Mouse (Mus musculus) forebrain, embryonic 11.5 days (tissue): Measurements from ENCODE around the gene Tbx3. TPM values are rescaled to one million over a fixed set of nuclear protein-coding genes. Genes with fewer than 3 reads are reported as not detected.

Experiments used
- ATAC-seq: fragments of 200-750 bp; cut with Nextera tagmentation; replicated peaks from 2 replicates; pipeline ENCODE4 v1.8.0; 2017; ENCODE audit warnings: moderate TSS enrichment; ENCODE audit not compliant: low FRiP score
- DNase-seq: peaks from one replicate; pipeline ENCODE4 v3.0.0-alpha.2; 2017; ENCODE audit warnings: low spot score
- H3K27ac ChIP-seq: fragments of 300-500 bp; sonication (generic); 2 replicates; pipeline ENCODE4 v1.5.1; 2014; ENCODE audit warnings: low read depth, low read length
- H3K27me3 ChIP-seq: fragments of 300-500 bp; sonication (generic); 2 replicates; pipeline ENCODE4 v1.6.1; 2014; ENCODE audit warnings: mild to moderate bottlenecking, low read length, mixed read lengths; ENCODE audit not compliant: control insufficient read depth, insufficient read depth
- H3K36me3 ChIP-seq: fragments of 300-500 bp; sonication (generic); 2 replicates; pipeline ENCODE4 v1.6.1; 2014; ENCODE audit warnings: mild to moderate bottlenecking, low read length, moderate library complexity, mixed read lengths; ENCODE audit not compliant: control insufficient read depth, insufficient read depth
- H3K4me1 ChIP-seq: fragments of 300-500 bp; sonication (generic); replicated peaks from 2 replicates; pipeline ENCODE4 v1.6.1; 2014; ENCODE audit warnings: low read length, mixed read lengths; ENCODE audit not compliant: control insufficient read depth, insufficient read depth
- H3K4me2 ChIP-seq: fragments of 300-500 bp; sonication (generic); 2 replicates; pipeline ENCODE4 v1.6.1; 2014; ENCODE audit warnings: low read depth, mild to moderate bottlenecking, low read length, moderate library complexity, mixed read lengths; ENCODE audit not compliant: severe bottlenecking
- H3K4me3 ChIP-seq: fragments of 300-500 bp; sonication (generic); 2 replicates; pipeline ENCODE4 v1.5.1; 2014; ENCODE audit warnings: low read depth, low read length
- H3K9ac ChIP-seq: fragments of 300-500 bp; sonication (generic); 2 replicates; pipeline ENCODE4 v1.6.1; 2014; ENCODE audit warnings: low read length
- H3K9me3 ChIP-seq: fragments of 300-500 bp; sonication (generic); 2 replicates; pipeline ENCODE4 v1.6.1; 2016; ENCODE audit warnings: low read length, mixed read lengths; ENCODE audit not compliant: control insufficient read depth
- WGBS: fragments of 180-500 bp; shearing (Covaris S2); extraction: QIAGEN DNeasy Blood & Tissue Kit; methylation state at CpG from one replicate; pipeline ENCODE4 v1.1.7; 2014; 5-methylcytosine and 5-hydroxymethylcytosine counted together
- polyA plus RNA-seq: library from polyadenylated mRNA; unstranded; fragments of >200 nt; fragmentation: Nextera tagmentation; extraction: Ambion mirVana; gene quantifications from 2 replicates; pipeline ENCODE4 v1.2.1, GENCODE M21; 2014

Tbx3 gene
- polyA plus RNA-seq, result 0.88 and 2.0 TPM in 2 replicates

DNA sequence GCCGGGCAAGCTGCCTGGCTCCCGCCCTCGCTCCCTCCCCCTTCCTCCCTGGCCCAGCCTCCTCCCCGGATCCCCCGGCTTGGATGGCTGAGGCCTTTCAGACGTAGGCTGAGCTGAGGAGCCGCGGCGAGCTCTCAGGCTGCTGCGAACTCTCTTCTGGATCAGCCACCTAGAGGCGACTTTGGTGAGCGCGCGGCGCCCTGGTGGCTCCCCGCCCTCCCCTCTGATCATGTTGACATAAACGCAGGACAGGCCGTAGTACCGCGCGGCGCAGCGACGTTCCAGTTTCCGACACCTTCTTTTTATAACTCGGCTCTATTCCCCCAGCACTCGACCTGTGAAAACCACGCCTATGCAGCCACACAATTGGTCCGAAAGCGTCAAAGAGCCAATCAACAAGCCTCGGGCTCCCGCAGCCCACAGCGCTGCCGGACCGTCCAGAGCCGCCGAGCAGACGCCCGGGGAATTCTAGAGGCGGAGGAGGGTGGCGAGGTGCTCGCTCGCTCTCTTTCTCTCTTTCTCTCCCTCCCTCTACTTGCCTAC lies at the start of gene Tbx3:
Tbx3 (plus strand) TSS at position 104 of the 543 bp plus-strand sequence.
- 1% methylated on average over 43 of the region's 43 CpGs for WGBS
- ATAC-seq (peak; percentile 96), DNase-seq (peak; percentile 94)
- H3K27me3 ChIP-seq, result peaks cover 87% of the 10 kb centered on the region
- H3K4me3 ChIP-seq, result peak within 1 kb of the TSS; percentile 24
- peak within 1 kb of the TSS; percentile 37 for H3K9ac ChIP-seq
- H3K27ac ChIP-seq, result no peak within 1 kb of the TSS
- H3K4me1 ChIP-seq, result peaks cover 13% of the 10 kb centered on the region
- H3K9me3 ChIP-seq, result no peaks in the 10 kb centered on the region
- no peaks in the 10 kb centered on the region for H3K36me3 ChIP-seq
- H3K4me2 ChIP-seq, result peak within 1 kb of the TSS; percentile 61

DNA sequence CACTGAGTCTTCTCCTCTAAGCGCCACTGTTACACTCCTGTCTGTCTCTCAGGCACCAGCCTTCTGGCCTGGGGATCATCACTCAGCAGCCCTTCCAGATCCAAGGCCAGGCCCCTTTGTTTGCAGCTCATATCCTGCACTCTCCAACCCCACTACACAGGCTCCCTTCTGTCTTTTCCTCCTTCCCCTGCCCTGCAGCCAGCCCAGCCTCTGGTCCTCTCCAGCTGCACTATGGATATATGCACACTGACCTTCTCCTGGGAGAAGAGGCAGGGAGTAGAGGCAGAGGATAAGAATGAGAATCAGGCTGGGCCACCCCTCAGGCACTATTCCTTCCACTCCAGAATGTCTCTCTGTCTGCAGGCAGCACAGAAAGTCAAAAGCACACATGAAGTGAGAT lies 48.4 kb upstream of the Tbx3 start:
- DNase-seq (no peak), ATAC-seq (no peak)
- H3K27ac ChIP-seq, result no peak overlapping the region
- 78% methylated on average over 1 of the region's 1 CpGs for WGBS
- H3K9ac ChIP-seq, result no peak overlapping the region
- H3K27me3 ChIP-seq, result peaks cover 25% of the 10 kb centered on the region
- H3K4me2 ChIP-seq, result no peak overlapping the region
- no peaks in the 10 kb centered on the region for H3K36me3 ChIP-seq
- no peak overlapping the region for H3K4me3 ChIP-seq
- peaks cover 4% of the 10 kb centered on the region for H3K4me1 ChIP-seq
- no peaks in the 10 kb centered on the region for H3K9me3 ChIP-seq

DNA sequence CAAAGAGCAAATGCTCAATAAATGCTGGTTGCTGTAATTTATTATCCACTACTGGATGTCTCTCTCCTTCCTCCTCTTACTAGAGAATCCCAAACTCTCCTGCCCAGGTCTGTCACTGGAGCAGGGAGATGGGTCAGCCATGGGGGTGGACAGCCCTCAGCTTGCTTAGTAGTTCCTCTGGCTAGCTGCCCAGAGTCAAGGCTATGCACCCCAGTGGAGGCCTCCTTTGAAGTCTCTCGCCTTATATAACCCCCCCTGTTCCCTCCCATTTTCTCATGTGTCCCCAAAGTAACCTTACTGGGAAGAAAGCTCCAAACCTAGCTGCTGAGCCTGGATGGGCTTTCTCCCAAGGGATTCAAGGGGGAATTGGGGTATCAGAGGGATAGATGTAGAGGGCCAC lies 45.9 kb upstream of the Tbx3 start:
- peaks cover 6% of the 10 kb centered on the region for H3K4me1 ChIP-seq
- H3K9ac ChIP-seq, result no peak overlapping the region
- no peak overlapping the region for H3K27ac ChIP-seq
- ATAC-seq, result no peak
- 50% methylated on average over 1 of the region's 1 CpGs for WGBS
- no peak for DNase-seq
- H3K4me3 ChIP-seq, result no peak overlapping the region
- peaks cover 41% of the 10 kb centered on the region for H3K27me3 ChIP-seq
- H3K9me3 ChIP-seq, result no peaks in the 10 kb centered on the region
- no peaks in the 10 kb centered on the region for H3K36me3 ChIP-seq
- no peak overlapping the region for H3K4me2 ChIP-seq

GRCm38 (mm10) chr5:119625603-119626002 lies 44.9 kb upstream of the Tbx3 start:
- Histone ChIP-seq H3K9ac (no peak overlapping the region), H3K27ac (no peak overlapping the region), H3K4me3 (no peak overlapping the region), H3K4me2 (no peak overlapping the region), H3K27me3 (peaks cover 41% of the 10 kb centered on the region), H3K4me1 (peaks cover 6% of the 10 kb centered on the region), H3K36me3 (no peaks in the 10 kb centered on the region), H3K9me3 (no peaks in the 10 kb centered on the region)
- WGBS, result 3% methylated on average over 13 of the region's 13 CpGs
- no peak for DNase-seq
- no peak for ATAC-seq

GRCm38 (mm10) chr5:119626154-119626553 lies 44.3 kb upstream of the Tbx3 start:
- Histone ChIP-seq H3K4me1 (peaks cover 6% of the 10 kb centered on the region), H3K27me3 (peaks cover 41% of the 10 kb centered on the region), H3K36me3 (no peaks in the 10 kb centered on the region), H3K27ac (no peak overlapping the region), H3K9me3 (no peaks in the 10 kb centered on the region), H3K9ac (no peak overlapping the region), H3K4me2 (peak overlapping the region; percentile 42; the same call in 1 of the 2 replicates), H3K4me3 (no peak overlapping the region)
- 3% methylated on average over 9 of the region's 9 CpGs for WGBS
- no peak for ATAC-seq
- DNase-seq, result no peak

GRCm38 (mm10) chr5:119626662-119627061 lies 43.8 kb upstream of the Tbx3 start:
- DNase-seq, result peak; percentile 62
- WGBS, result 0% methylated on average over 22 of the region's 22 CpGs
- H3K9me3 ChIP-seq, result no peaks in the 10 kb centered on the region
- no peak for ATAC-seq
- H3K27ac ChIP-seq, result no peak overlapping the region
- peaks cover 6% of the 10 kb centered on the region for H3K4me1 ChIP-seq
- H3K4me2 ChIP-seq, result peak overlapping the region; percentile 42
- 0 out of 2 replicates have a peak overlapping the region, but pooled peaks have one; percentile 27 for H3K9ac ChIP-seq
- peak overlapping the region; percentile 14; the same call in 1 of the 2 replicates for H3K4me3 ChIP-seq
- H3K36me3 ChIP-seq, result no peaks in the 10 kb centered on the region
- H3K27me3 ChIP-seq, result peaks cover 41% of the 10 kb centered on the region

DNA sequence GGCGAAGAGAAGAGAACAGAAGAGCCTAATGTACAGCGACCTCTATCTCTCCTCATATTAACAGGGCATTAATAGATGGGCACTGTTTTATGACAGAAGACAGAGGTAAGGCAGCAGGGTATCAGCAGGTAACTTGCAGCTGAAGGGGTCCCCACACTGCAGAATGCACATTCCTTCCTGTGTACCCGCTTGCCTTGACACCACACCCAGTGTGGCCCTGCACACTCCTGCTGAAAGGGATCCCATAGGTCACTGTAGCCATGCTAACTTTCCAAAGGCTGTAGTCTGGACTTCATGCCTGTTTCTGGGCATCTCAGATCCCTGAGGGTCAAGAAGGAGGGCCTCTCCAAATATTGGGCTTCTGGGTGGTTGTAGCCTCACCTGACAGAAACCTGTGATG lies 42.4 kb upstream of the Tbx3 start:
- Histone ChIP-seq H3K4me1 (peaks cover 6% of the 10 kb centered on the region), H3K9ac (no peak overlapping the region), H3K36me3 (no peaks in the 10 kb centered on the region), H3K27ac (no peak overlapping the region), H3K27me3 (peaks cover 41% of the 10 kb centered on the region), H3K4me2 (no peak overlapping the region), H3K9me3 (no peaks in the 10 kb centered on the region), H3K4me3 (no peak overlapping the region)
- 72% methylated on average over 3 of the region's 3 CpGs for WGBS
- ATAC-seq, result no peak
- DNase-seq, result no peak

- H3K4me1 ChIP-seq, result peaks cover 6% of the 10 kb centered on the region
- H3K4me2 ChIP-seq, result no peak overlapping the region
- 26% methylated on average over 11 of the region's 12 CpGs for WGBS
- no peaks in the 10 kb centered on the region for H3K36me3 ChIP-seq
- no peak overlapping the region for H3K4me3 ChIP-seq
- no peaks in the 10 kb centered on the region for H3K9me3 ChIP-seq
- H3K27me3 ChIP-seq, result peaks cover 41% of the 10 kb centered on the region
- DNase-seq (no peak), ATAC-seq (no peak)
- no peak overlapping the region for H3K27ac ChIP-seq
- no peak overlapping the region for H3K9ac ChIP-seq
Measured at GRCm38 (mm10) chr5:119628746-119629327, 41.6 kb upstream of the Tbx3 start.

DNA sequence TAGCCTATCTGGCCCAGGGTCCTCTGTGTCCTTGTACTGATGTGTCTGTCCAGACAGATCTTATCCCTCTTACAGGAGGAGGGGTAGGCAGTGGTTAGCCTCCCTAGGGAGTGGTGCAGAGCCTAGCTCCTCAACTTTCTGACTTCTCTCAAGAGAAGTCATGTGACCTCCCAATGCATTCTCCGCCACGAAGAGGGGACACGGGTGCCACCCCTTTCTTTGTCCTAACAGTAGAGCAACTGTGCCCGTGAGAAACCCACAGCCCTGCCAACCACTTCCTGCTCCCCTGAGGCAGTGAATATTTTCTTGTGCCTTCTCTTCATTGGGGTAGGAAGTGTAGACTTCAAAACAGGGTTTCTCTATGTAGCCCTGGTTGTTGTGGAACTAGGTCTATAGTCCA lies 36.9 kb upstream of the Tbx3 start:
- Histone ChIP-seq H3K27me3 (peaks cover 2% of the 10 kb centered on the region; the same call in 1 of the 2 replicates), H3K4me3 (no peak overlapping the region), H3K36me3 (no peaks in the 10 kb centered on the region), H3K27ac (no peak overlapping the region), H3K9me3 (no peaks in the 10 kb centered on the region), H3K4me1 (no peaks in the 10 kb centered on the region), H3K4me2 (no peak overlapping the region), H3K9ac (no peak overlapping the region)
- 90% methylated on average over 4 of the region's 4 CpGs for WGBS
- ATAC-seq, result no peak
- no peak for DNase-seq
